Mouse (Mus musculus) heart, embryonic 14.5 days (tissue): Measurements from ENCODE around the gene Fam50a. TPM values are rescaled to one million over a fixed set of nuclear protein-coding genes. Genes with fewer than 3 reads are reported as not detected.

Source experiments
- ATAC-seq: fragments of 200-750 bp; cut with Nextera tagmentation; 2 replicates; pipeline ENCODE4 v1.8.0; 2017; ENCODE audit warnings: low read depth, moderate TSS enrichment; ENCODE audit not compliant: insufficient number of reproducible peaks, insufficient read depth, low FRiP score
- H3K27ac ChIP-seq, 2 experiments: fragments of 200-500 bp in 1 of 2; fragments of 300-500 bp in 1 of 2; sonication (generic) in 1 of 2; replicated peaks in 1 of 2; 2 replicates each; pipeline ENCODE4 v1.5.1; 2012 to 2014; ENCODE audit warnings: low read depth in 2 of 2, low read length in 2 of 2, control low read depth in 1 of 2, mild to moderate bottlenecking in 1 of 2, mixed read lengths in 1 of 2; ENCODE audit not compliant: control insufficient read depth in 1 of 2, insufficient read depth in 1 of 2
- H3K27me3 ChIP-seq: fragments of 300-500 bp; sonication (generic); 2 replicates; pipeline ENCODE4 v1.6.1; 2014; ENCODE audit warnings: mild to moderate bottlenecking, low read length, control low read depth; ENCODE audit not compliant: control insufficient read depth, insufficient read depth
- H3K36me3 ChIP-seq: fragments of 300-500 bp; sonication (generic); 2 replicates; pipeline ENCODE4 v1.6.1; 2014; ENCODE audit warnings: mild to moderate bottlenecking, control low read depth, low read length, mixed read lengths; ENCODE audit not compliant: control insufficient read depth, insufficient read depth
- H3K4me1 ChIP-seq, 2 experiments: fragments of 200-500 bp in 1 of 2; fragments of 300-500 bp in 1 of 2; sonication (generic) in 1 of 2; 2 replicates each; pipeline ENCODE4 v1.6.1; 2012 to 2014; ENCODE audit warnings: low read length in 2 of 2, control low read depth in 1 of 2, mixed read lengths in 1 of 2; ENCODE audit not compliant: control insufficient read depth in 2 of 2, insufficient read depth in 2 of 2
- H3K4me2 ChIP-seq: fragments of 300-500 bp; sonication (generic); 2 replicates; pipeline ENCODE4 v1.6.1; 2014; ENCODE audit warnings: mild to moderate bottlenecking, low read length
- H3K4me3 ChIP-seq, 2 experiments: fragments of 200-500 bp in 1 of 2; fragments of 300-500 bp in 1 of 2; sonication (generic) in 1 of 2; 2 replicates each; pipeline ENCODE4 v1.5.1; 2012 to 2014; ENCODE audit warnings: low read length in 2 of 2, mild to moderate bottlenecking in 2 of 2, control low read depth in 1 of 2, low read depth in 1 of 2, moderate library complexity in 1 of 2; ENCODE audit not compliant: control insufficient read depth in 1 of 2, insufficient read depth in 1 of 2
- H3K9ac ChIP-seq: fragments of 300-500 bp; sonication (generic); 2 replicates; pipeline ENCODE4 v1.6.1; 2014; ENCODE audit warnings: mild to moderate bottlenecking, low read length
- H3K9me3 ChIP-seq: fragments of 300-500 bp; sonication (generic); 2 replicates; pipeline ENCODE4 v1.6.1; 2016; ENCODE audit warnings: low read length, control low read depth; ENCODE audit not compliant: control insufficient read depth
- WGBS: fragments of 180-500 bp; shearing (Covaris S2); extraction: QIAGEN DNeasy Blood & Tissue Kit; methylation state at CpG from one replicate; pipeline ENCODE4 v1.1.7; 2014; 5-methylcytosine and 5-hydroxymethylcytosine counted together
- polyA plus RNA-seq: library from polyadenylated mRNA; unstranded; fragments of >200 nt; fragmentation: Nextera tagmentation; extraction: Ambion mirVana; gene quantifications from 2 replicates; pipeline ENCODE4 v1.2.1, GENCODE M21; 2014

Gene Fam50a
- polyA plus RNA-seq, 1 experiment from 2014 or later, result 43.2 TPM

DNA sequence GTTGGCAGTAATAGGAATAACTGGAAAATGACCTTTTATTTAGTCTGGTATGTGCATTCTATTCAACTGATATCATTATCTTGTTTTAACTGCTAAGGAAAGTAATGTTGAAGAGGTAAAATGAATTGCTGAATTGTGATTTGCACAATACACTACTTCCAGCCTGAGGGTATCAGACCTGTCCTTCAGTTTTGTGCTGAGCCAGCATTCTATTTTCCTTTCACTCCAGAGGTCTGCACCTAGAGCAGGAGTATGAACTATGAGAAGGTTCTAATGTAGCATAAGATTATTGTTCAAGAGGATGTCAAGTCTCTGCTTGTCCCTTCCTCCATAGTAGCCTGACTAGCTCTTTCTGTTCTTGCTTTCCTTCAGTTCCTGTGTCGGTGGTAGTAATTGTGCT, 14.5 kb upstream of the Fam50a start:
- 72% methylated on average over 1 of the region's 1 CpGs for WGBS

DNA sequence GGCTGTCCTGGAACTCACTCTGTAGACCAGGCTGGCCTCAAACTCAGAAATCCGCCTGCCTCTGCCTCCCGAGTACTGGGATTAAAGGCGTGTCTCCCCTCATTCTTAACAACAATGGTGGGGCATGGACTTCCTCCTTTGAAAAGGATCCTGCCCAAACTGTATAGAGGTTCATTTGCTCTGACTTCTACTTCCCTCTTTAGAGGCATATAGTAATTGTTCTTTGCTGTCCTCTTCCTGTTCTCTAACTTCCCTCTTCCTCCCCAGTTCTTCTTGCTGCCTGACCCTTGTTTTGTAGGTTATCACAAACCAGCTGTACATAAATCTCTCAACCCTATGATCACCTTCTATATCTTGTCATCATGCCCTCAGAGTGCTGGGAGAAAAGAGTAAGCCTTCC, 13.1 kb upstream of the Fam50a start:
- Histone ChIP-seq H3K4me3 (no peak overlapping the region), H3K9me3 (no peaks in the 10 kb centered on the region), H3K9ac (no peak overlapping the region), H3K27me3 (no peaks in the 10 kb centered on the region), H3K4me1 (no peaks in the 10 kb centered on the region), H3K36me3 (peaks cover 50% of the 10 kb centered on the region), H3K27ac (no peak overlapping the region), H3K4me2 (no peak overlapping the region)
- WGBS, result 69% methylated on average over 3 of the region's 3 CpGs
- ATAC-seq, result no peak

More for the DNA sequence above, 14.5 kb upstream of the Fam50a start:
- no peak overlapping the region for H3K27ac ChIP-seq
- H3K36me3 ChIP-seq, result peaks cover 42% of the 10 kb centered on the region
- no peak for ATAC-seq
- H3K4me3 ChIP-seq, result no peak overlapping the region
- no peaks in the 10 kb centered on the region for H3K9me3 ChIP-seq
- no peak overlapping the region for H3K9ac ChIP-seq
- no peak overlapping the region for H3K4me2 ChIP-seq
- no peaks in the 10 kb centered on the region for H3K27me3 ChIP-seq
- no peaks in the 10 kb centered on the region for H3K4me1 ChIP-seq

- H3K4me2 ChIP-seq, result peak within 1 kb of the TSS; percentile 71
- H3K4me1 ChIP-seq, result peaks cover 0 to 5% of the 10 kb centered on the region in 2 experiments; a peak in 2 of 4 replicates
- H3K9me3 ChIP-seq, result no peaks in the 10 kb centered on the region
- 19% methylated on average over 39 of the region's 41 CpGs for WGBS
- H3K27me3 ChIP-seq, result no peaks in the 10 kb centered on the region
- peaks cover 76% of the 10 kb centered on the region for H3K36me3 ChIP-seq
- H3K9ac ChIP-seq, result peak within 1 kb of the TSS; percentile 81
- peak; percentile 82 for ATAC-seq
- H3K27ac ChIP-seq, result peak within 1 kb of the TSS; percentile 89 to 96
- peak within 1 kb of the TSS; percentile 58 to 89 for H3K4me3 ChIP-seq
Observed at GRCm38 (mm10) chrX:74304867-74305700, 7.7 kb upstream of the Fam50a start, which contains the start of gene Gdi1. Gdi1 (plus strand) TSS chrX:74304998.

GRCm38 (mm10) chrX:74328725-74329161, 15.9 kb downstream of the Fam50a start, which contains the start of gene Plxna3:
Plxna3 (plus strand) TSS chrX:74329066.
- Histone ChIP-seq H3K27me3 (no peaks in the 10 kb centered on the region), H3K36me3 (peaks cover 5% of the 10 kb centered on the region; the same call in 1 of the 2 replicates), H3K4me3 (peak within 1 kb of the TSS; percentile 45 to 52), H3K27ac (peak within 1 kb of the TSS; percentile 52; a peak in 3 of 4 replicates), H3K4me2 (peak within 1 kb of the TSS; percentile 71), H3K9ac (peak within 1 kb of the TSS; percentile 70), H3K4me1 (peaks cover 5% of the 10 kb centered on the region in 2 experiments; a peak in 2 of 4 replicates), H3K9me3 (no peaks in the 10 kb centered on the region)
- ATAC-seq, result peak; percentile 85
- 20% methylated on average over 22 of the region's 30 CpGs for WGBS

GRCm38 (mm10) chrX:74329215-74329671, 16.4 kb downstream of the Fam50a start:
- Histone ChIP-seq H3K27ac (no peak overlapping the region), H3K9ac (peak overlapping the region; percentile 70), H3K27me3 (no peaks in the 10 kb centered on the region), H3K9me3 (no peaks in the 10 kb centered on the region), H3K4me2 (peak overlapping the region; percentile 71), H3K36me3 (peaks cover 5% of the 10 kb centered on the region; the same call in 1 of the 2 replicates), H3K4me3 (peak overlapping the region; percentile 45 to 52), H3K4me1 (peaks cover 5% of the 10 kb centered on the region in 2 experiments; a peak in 2 of 4 replicates)
- 0 out of 2 replicates have a peak, but pooled peaks have one; percentile 15 for ATAC-seq
- 35% methylated on average over 10 of the region's 10 CpGs for WGBS

- Histone ChIP-seq H3K4me2 (peak overlapping the region; percentile 71; the same call in 1 of the 2 replicates), H3K36me3 (peaks cover 9% of the 10 kb centered on the region), H3K9me3 (no peaks in the 10 kb centered on the region), H3K27ac (no peak overlapping the region), H3K4me1 (peaks cover 5% of the 10 kb centered on the region in 2 experiments; a peak in 2 of 4 replicates), H3K9ac (no peak overlapping the region), H3K4me3 (no peak overlapping the region), H3K27me3 (no peaks in the 10 kb centered on the region)
- 38% methylated on average over 2 of the region's 2 CpGs for WGBS
- no peak for ATAC-seq
Observed at GRCm38 (mm10) chrX:74330166-74330930, 17.5 kb downstream of the Fam50a start.
